Mouse (Mus musculus) intestine, embryonic 16.5 days (tissue): ENCODE data around the gene Smc3. TPM values are rescaled to one million over a fixed set of nuclear protein-coding genes. Genes with fewer than 3 reads are reported as not detected.

Source experiments
- ATAC-seq: fragments of 200-750 bp; cut with Nextera tagmentation; 2 replicates; pipeline ENCODE4 v1.8.0; 2017; ENCODE audit warnings: moderate TSS enrichment, moderate library complexity
- H3K27ac ChIP-seq: fragments of 300-500 bp; sonication (generic); 2 replicates; pipeline ENCODE4 v1.5.1; 2014; ENCODE audit warnings: mild to moderate bottlenecking, low read length
- H3K27me3 ChIP-seq: fragments of 300-500 bp; sonication (generic); replicated peaks from 2 replicates; pipeline ENCODE4 v1.6.1; 2014; ENCODE audit warnings: low read length, control low read depth, mixed read lengths; ENCODE audit not compliant: control insufficient read depth, insufficient read depth
- H3K36me3 ChIP-seq: fragments of 300-500 bp; sonication (generic); 2 replicates; pipeline ENCODE4 v1.6.1; 2014; ENCODE audit warnings: low read length, control low read depth; ENCODE audit not compliant: control insufficient read depth, insufficient read depth
- H3K4me1 ChIP-seq: fragments of 300-500 bp; sonication (generic); 2 replicates; pipeline ENCODE4 v1.6.1; 2014; ENCODE audit warnings: low read length, control low read depth, mixed read lengths; ENCODE audit not compliant: control insufficient read depth, insufficient read depth
- H3K4me2 ChIP-seq: fragments of 300-500 bp; sonication (generic); 2 replicates; pipeline ENCODE4 v1.6.1; 2014; ENCODE audit warnings: low read depth, low read length, control low read depth
- H3K4me3 ChIP-seq: fragments of 300-500 bp; sonication (generic); 2 replicates; pipeline ENCODE4 v1.5.1; 2014; ENCODE audit warnings: mild to moderate bottlenecking, low read length
- H3K9ac ChIP-seq: fragments of 300-500 bp; sonication (generic); 2 replicates; pipeline ENCODE4 v1.6.1; 2014; ENCODE audit warnings: low read depth, low read length
- H3K9me3 ChIP-seq: fragments of 300-500 bp; sonication (generic); 2 replicates; pipeline ENCODE4 v1.6.1; 2016; ENCODE audit warnings: low read length, control low read depth; ENCODE audit not compliant: control insufficient read depth
- WGBS: fragments of 180-500 bp; shearing (Covaris S2); extraction: QIAGEN DNeasy Blood & Tissue Kit; methylation state at CpG from one replicate; pipeline ENCODE4 v1.1.7; 2014; 5-methylcytosine and 5-hydroxymethylcytosine counted together
- polyA plus RNA-seq: library from polyadenylated mRNA; unstranded; fragments of >200 nt; fragmentation: Nextera tagmentation; extraction: Ambion mirVana; gene quantifications from 2 replicates; pipeline ENCODE4 v1.2.1, GENCODE M21; 2015

Gene Smc3
- polyA plus RNA-seq, 1 experiment from 2014 or later, result 50.8 TPM

DNA sequence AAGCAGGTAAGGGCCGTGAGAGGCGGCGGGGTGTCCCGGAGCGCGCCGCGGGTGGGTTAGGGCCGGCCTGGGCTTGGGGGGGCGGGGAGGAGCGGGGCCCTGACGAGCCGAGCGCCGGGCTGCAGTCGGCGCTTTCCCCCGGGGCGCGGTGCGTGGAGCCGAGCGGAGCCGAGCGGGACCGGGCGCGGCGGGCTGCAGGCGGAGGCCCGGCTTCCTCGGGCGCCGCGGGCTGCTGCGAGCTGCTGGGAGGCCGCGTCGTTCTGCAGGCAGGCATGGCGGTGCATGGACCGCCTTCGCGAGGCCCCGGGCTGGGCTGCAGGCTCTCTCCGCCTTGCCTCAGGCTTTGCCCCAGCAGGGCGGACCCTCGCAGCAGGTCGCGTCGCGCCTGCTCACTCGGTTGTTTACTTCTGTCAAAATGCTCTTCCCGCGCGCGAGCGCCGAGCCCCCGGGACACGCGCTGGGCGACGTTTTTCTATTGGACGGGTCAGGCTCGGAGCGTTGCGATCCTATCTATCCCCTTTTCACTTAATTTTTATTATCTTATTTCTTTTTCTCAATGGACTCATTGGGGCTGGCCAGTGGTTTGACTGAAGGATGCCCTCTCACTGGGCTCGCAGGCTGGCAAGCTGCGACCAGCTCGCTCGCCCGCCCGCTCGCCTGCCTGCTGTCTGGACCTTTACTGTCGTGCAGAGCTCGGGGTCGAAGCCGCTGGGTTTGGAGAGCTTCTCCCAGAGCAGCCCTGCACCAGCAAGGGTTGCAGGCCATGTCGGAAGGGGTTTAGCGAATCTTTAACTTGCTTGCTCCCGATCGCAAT, 558 bp downstream of the Smc3 start:
- H3K9me3 ChIP-seq, result no peaks in the 10 kb centered on the region
- H3K4me1 ChIP-seq, result peaks cover 16% of the 10 kb centered on the region
- no peaks in the 10 kb centered on the region for H3K27me3 ChIP-seq
- peak overlapping the region; percentile 99 for H3K4me3 ChIP-seq
- no peaks in the 10 kb centered on the region for H3K36me3 ChIP-seq
- peak overlapping the region; percentile 96 for H3K27ac ChIP-seq
- WGBS, result under 1% methylated on average over 67 of the region's 82 CpGs
- peak; percentile 79 for ATAC-seq
- peak overlapping the region; percentile 96 for H3K9ac ChIP-seq
- peak overlapping the region; percentile 93 for H3K4me2 ChIP-seq

DNA sequence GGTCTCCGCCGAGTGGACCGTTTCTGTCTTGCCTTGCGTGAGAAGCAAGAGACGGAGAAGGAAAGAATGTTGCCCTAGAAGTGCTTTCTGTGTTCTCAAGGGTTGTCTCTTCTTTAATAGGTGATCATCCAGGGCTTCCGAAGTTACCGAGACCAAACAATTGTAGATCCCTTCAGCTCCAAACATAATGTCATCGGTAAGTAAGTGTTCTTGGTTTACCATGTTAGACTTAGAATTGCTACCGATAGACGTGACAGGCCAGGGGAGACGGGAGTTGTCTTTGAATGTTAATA, 1.1 kb downstream of the Smc3 start:
- Histone ChIP-seq H3K36me3 (no peaks in the 10 kb centered on the region), H3K27me3 (no peaks in the 10 kb centered on the region), H3K9me3 (no peaks in the 10 kb centered on the region), H3K27ac (no peak overlapping the region), H3K4me2 (peak overlapping the region; percentile 93), H3K4me3 (peak overlapping the region; percentile 99), H3K9ac (peak overlapping the region; percentile 96), H3K4me1 (peaks cover 16% of the 10 kb centered on the region)
- no peak for ATAC-seq
- WGBS, result 6% methylated on average over 11 of the region's 11 CpGs

DNA sequence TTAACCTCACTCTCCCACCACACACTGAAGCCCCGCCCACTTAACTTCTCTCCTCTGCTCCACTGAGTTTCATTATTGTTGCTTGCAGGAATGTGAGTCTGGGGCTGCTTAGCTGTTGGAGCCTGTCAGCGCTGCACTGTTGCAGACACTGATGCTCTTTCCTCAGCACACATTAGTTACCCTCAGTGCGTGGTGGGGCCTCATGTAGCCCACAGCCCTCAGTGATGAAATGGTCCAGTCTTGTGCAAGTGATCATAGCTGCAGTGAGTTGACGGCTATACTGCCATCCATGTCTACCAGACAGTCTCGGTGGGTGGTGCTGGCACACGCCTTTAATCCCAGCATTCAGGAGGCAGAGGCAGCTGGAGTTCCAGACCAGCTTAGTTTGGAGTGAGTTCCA, 8.7 kb downstream of the Smc3 start:
- Histone ChIP-seq H3K27ac (no peak overlapping the region), H3K4me1 (no peaks in the 10 kb centered on the region), H3K27me3 (no peaks in the 10 kb centered on the region), H3K4me3 (no peak overlapping the region), H3K36me3 (peaks cover 6% of the 10 kb centered on the region; the same call in 1 of the 2 replicates), H3K9ac (no peak overlapping the region), H3K4me2 (no peak overlapping the region), H3K9me3 (no peaks in the 10 kb centered on the region)
- WGBS, result 75% methylated on average over 6 of the region's 6 CpGs
- no peak for ATAC-seq

DNA sequence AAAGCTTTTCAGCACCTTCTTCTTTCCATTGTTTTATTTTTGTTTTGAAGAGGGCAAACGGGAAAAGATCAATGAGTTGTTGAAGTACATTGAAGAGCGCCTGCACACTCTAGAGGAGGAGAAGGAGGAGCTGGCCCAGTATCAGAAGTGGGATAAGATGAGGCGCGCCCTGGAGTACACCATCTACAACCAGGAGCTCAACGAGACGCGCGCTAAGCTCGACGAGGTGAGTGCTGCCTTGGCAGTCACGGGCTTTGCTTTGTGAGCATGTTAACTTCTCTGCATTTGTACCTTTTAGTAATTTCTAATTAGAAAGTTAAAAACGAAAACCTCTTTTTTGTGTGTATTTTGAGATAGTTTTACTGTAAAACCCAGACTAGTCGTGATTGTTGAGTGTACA, 21.5 kb downstream of the Smc3 start:
- H3K4me1 ChIP-seq, result no peaks in the 10 kb centered on the region
- no peak overlapping the region for H3K4me2 ChIP-seq
- H3K36me3 ChIP-seq, result peaks cover 14% of the 10 kb centered on the region
- no peak overlapping the region for H3K27ac ChIP-seq
- WGBS, result 92% methylated on average over 13 of the region's 13 CpGs
- no peak overlapping the region for H3K9ac ChIP-seq
- ATAC-seq, result no peak
- no peaks in the 10 kb centered on the region for H3K9me3 ChIP-seq
- H3K4me3 ChIP-seq, result no peak overlapping the region
- H3K27me3 ChIP-seq, result no peaks in the 10 kb centered on the region

DNA sequence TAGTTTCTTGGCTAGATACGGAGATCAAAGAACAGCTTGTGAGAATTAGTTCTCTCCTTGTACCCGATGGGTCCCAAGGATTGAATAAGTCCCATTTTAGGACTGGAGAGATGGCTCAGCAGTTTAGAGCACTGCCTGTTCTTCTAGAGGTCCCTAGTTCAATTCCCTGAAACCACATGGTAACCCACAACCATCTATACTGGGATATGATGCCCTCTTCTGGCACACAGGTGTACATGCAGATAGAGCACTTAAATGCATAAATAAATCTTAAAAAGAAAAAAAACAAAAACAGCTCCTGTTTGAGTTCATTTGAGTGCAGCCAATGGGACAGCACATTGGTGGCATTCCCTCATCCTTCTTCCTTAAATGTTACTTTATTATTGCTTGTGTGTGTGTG, 37.8 kb downstream of the Smc3 start:
- Histone ChIP-seq H3K4me1 (no peaks in the 10 kb centered on the region), H3K9ac (no peak overlapping the region), H3K36me3 (peaks cover 15% of the 10 kb centered on the region), H3K27ac (no peak overlapping the region), H3K9me3 (no peaks in the 10 kb centered on the region), H3K4me3 (no peak overlapping the region), H3K4me2 (no peak overlapping the region), H3K27me3 (no peaks in the 10 kb centered on the region)
- ATAC-seq, result no peak
- 96% methylated on average over 2 of the region's 2 CpGs for WGBS

DNA sequence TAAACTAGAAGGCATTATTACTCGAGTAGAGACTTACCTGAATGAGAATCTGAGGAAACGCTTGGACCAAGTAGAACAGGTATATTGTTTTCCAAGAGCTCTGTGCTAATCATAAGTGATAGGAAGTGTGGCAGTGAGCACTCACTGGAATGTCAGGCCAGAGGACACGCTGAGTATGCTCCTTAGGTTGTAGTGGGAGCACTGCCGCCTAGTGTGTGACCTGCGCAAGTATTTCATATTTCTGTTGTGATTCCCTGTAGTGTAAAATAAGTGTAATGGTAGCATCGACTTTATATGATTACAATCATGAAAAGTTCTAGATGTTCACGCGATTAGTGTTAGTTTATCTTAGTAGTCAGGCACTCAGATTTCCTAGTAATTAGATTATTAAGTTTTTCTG, 38.5 kb downstream of the Smc3 start:
- 88% methylated on average over 8 of the region's 8 CpGs for WGBS
- H3K9ac ChIP-seq, result no peak overlapping the region
- H3K9me3 ChIP-seq, result no peaks in the 10 kb centered on the region
- H3K27me3 ChIP-seq, result no peaks in the 10 kb centered on the region
- no peak overlapping the region for H3K4me2 ChIP-seq
- no peak overlapping the region for H3K4me3 ChIP-seq
- H3K36me3 ChIP-seq, result peaks cover 15% of the 10 kb centered on the region
- H3K27ac ChIP-seq, result no peak overlapping the region
- no peaks in the 10 kb centered on the region for H3K4me1 ChIP-seq
- no peak for ATAC-seq

DNA sequence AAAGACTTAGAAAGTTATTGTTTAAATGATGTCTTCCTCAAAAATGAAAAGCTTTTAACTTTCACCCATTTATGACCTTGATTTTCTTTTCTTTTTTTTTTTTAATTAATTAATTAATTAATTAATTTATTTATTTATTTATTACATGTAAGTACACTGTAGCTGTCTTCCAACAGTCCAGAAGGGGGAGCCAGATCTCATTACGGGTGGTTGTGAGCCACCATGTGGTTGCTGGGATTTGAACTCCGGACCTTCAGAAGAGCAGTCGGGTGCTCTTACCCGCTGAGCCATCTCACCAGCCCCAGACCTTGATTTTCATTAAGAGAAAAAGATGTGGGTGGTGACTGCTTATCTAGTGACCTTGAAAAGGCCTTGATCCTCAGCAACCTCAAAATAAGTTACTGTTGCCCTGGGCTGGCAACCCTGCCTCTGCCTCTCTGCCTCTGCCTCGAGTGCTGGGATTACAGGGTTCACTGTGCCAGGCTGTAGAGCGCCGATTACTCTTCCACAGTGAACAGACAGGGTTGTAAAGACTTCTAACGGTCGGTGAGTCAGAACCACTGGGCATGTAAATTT, 43.9 kb downstream of the Smc3 start:
- no peak overlapping the region for H3K4me2 ChIP-seq
- no peak overlapping the region for H3K9ac ChIP-seq
- no peak for ATAC-seq
- no peak overlapping the region for H3K4me3 ChIP-seq
- no peak overlapping the region for H3K27ac ChIP-seq
- WGBS, result 87% methylated on average over 9 of the region's 9 CpGs
- H3K4me1 ChIP-seq, result no peaks in the 10 kb centered on the region
- no peaks in the 10 kb centered on the region for H3K9me3 ChIP-seq
- H3K36me3 ChIP-seq, result peaks cover 17% of the 10 kb centered on the region
- H3K27me3 ChIP-seq, result no peaks in the 10 kb centered on the region

DNA sequence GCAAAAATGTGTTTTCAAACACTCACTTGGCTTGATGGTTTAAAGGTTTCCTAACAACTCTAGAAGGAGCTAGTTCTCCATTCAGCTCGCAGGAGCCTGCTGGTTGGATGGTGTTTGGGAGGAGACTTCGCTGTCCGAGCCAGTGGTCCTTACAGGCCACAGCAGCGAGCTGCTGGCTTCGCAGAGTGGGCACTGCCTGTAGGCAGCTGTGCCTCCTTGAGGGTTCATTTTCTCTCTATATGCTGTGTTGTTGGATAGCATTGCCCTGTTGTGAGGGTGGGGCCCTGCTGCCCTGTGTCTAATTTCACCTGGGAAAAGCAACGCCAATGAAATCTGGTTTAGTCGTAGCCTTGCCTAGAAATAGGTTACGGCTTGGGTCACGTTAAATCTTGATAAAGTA, 47.1 kb downstream of the Smc3 start:
- H3K9me3 ChIP-seq, result no peaks in the 10 kb centered on the region
- ATAC-seq, result no peak
- H3K4me1 ChIP-seq, result 0 out of 2 replicates have a peak, but pooled peaks cover 4% of the 10 kb centered on the region
- no peak overlapping the region for H3K4me3 ChIP-seq
- peaks cover 12% of the 10 kb centered on the region for H3K36me3 ChIP-seq
- no peak overlapping the region for H3K9ac ChIP-seq
- H3K27me3 ChIP-seq, result no peaks in the 10 kb centered on the region
- no peak overlapping the region for H3K4me2 ChIP-seq
- 83% methylated on average over 9 of the region's 9 CpGs for WGBS
- H3K27ac ChIP-seq, result no peak overlapping the region

DNA sequence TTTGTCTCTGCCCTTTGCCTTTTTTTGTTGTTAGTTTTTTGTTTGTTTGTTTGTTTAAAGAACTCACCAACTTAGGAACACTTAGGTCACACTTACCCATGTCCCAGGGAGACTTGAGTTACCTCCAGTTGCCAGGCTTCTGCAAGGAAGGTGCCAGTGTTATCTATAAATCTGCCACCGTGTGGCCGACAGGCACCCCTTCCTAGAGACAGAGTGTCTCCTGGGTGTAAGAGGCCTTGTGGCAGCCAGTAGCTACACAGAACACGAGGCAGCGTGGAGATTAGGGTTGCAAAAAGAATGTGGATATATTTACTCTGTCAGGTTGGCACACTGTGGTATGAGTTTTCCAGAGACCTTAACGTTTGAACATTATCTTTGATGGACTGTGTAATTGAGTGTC, 47.9 kb downstream of the Smc3 start:
- Histone ChIP-seq H3K27me3 (no peaks in the 10 kb centered on the region), H3K9ac (no peak overlapping the region), H3K4me1 (0 out of 2 replicates have a peak, but pooled peaks cover 4% of the 10 kb centered on the region), H3K4me2 (no peak overlapping the region), H3K27ac (no peak overlapping the region), H3K36me3 (peaks cover 12% of the 10 kb centered on the region; the same call in 1 of the 2 replicates), H3K9me3 (no peaks in the 10 kb centered on the region), H3K4me3 (no peak overlapping the region)
- no peak for ATAC-seq
- 32% methylated on average over 5 of the region's 5 CpGs for WGBS
